ENCODE assay signal across 9 mouse cellular contexts in genomic region chr15:103147422-103147690, GRCm38 (mm10). TPM values are rescaled to one million over a fixed set of nuclear protein-coding genes. Genes with fewer than 3 reads are reported as not detected.
A peak's percentile ranks its signal among the peaks of the same experiment; 100 is the strongest.
DNase-seq lines count a peak whose midpoint lies in the region; ATAC-seq and TF ChIP-seq lines count a peak whose summit lies in the region.
"Had no signal": no experiment of that assay in that cellular context is flagged by ENCODE, and none has a peak within 500 bp of the region (broad histone marks: within the 10 kb centered on the region; RNA-seq: fewer than 3 reads in every experiment).

No protein-coding gene starts in this region.

- no peaks in the 10 kb centered on the region for H3K36me3 ChIP-seq in kidney, postnatal 0 days (ENCODE audit: insufficient read depth, low read length)
- no peaks in the 10 kb centered on the region for H3K36me3 ChIP-seq in forebrain, embryonic 15.5 days
- H3K36me3 ChIP-seq in limb, embryonic 12.5 days: no peaks in the 10 kb centered on the region
- H3K36me3 ChIP-seq in stomach, embryonic 15.5 days: no peaks in the 10 kb centered on the region
- no peaks in the 10 kb centered on the region for H3K36me3 ChIP-seq in lung, postnatal 0 days (ENCODE audit: insufficient read depth, low read length)

- DNase-seq in kidney, postnatal 0 days (ENCODE audit: low spot score): no peak
- DNase-seq in kidney, adult 8-10 months: no peak
- DNase-seq in lung, postnatal 0 days (ENCODE audit: low spot score): no peak
- DNase-seq in kidney, postnatal 25 days: no peak
- DNase-seq: thymus, postnatal 25 days had no signal

- no peaks in the 10 kb centered on the region for H3K9me3 ChIP-seq in kidney, postnatal 0 days (replicated peaks; ENCODE audit: low read length)
- H3K9me3 ChIP-seq in forebrain, embryonic 15.5 days: no peaks in the 10 kb centered on the region
- H3K9me3 ChIP-seq in limb, embryonic 12.5 days: no peaks in the 10 kb centered on the region
- H3K9me3 ChIP-seq in stomach, embryonic 15.5 days: no peaks in the 10 kb centered on the region
- no peaks in the 10 kb centered on the region for H3K9me3 ChIP-seq in lung, postnatal 0 days (ENCODE audit: low read length)

- no peak overlapping the region for H3K27ac ChIP-seq in kidney, postnatal 0 days
- H3K27ac ChIP-seq in forebrain, embryonic 15.5 days (replicated peaks): peak overlapping the region; percentile 68
- no peak overlapping the region for H3K27ac ChIP-seq in limb, embryonic 12.5 days
- H3K27ac ChIP-seq in stomach, embryonic 15.5 days: no peak overlapping the region
- H3K27ac ChIP-seq in lung, postnatal 0 days (ENCODE audit: low read length): no peak overlapping the region
- H3K27ac ChIP-seq: gastrocnemius, adult 2 months had no signal

- ATAC-seq in kidney, postnatal 0 days (replicated peaks; ENCODE audit: low FRiP score, low read depth): no peak
- ATAC-seq in forebrain, embryonic 15.5 days (replicated peaks): peak; percentile 21; the same call in 1 of the 2 replicates
- ATAC-seq in limb, embryonic 12.5 days (ENCODE audit: insufficient number of reproducible peaks, insufficient read depth, low FRiP score, low TSS enrichment, low read depth): no peak
- no peak for ATAC-seq in stomach, embryonic 15.5 days (ENCODE audit: insufficient read depth, low FRiP score, low read depth)
- ATAC-seq in lung, postnatal 0 days: no peak

- WGBS in kidney, postnatal 0 days: 18% methylated on average over 3 of the region's 3 CpGs
- WGBS in forebrain, embryonic 15.5 days: 5% methylated on average over 3 of the region's 3 CpGs
- 29% methylated on average over 3 of the region's 3 CpGs for WGBS in limb, embryonic 12.5 days
- 28% methylated on average over 3 of the region's 3 CpGs for WGBS in stomach, embryonic 15.5 days
- WGBS in lung, postnatal 0 days: 20% methylated on average over 3 of the region's 3 CpGs

- TF ChIP-seq CTCF in kidney, postnatal 0 days (IDR thresholded peaks at IDR 0.05; ENCODE audit: low read depth): no peak
- TF ChIP-seq CTCF in lung, postnatal 0 days (IDR thresholded peaks at IDR 0.05): no peak

- H3K4me3 ChIP-seq in kidney, postnatal 0 days (replicated peaks; ENCODE audit: low read depth, low read length): no peak overlapping the region
- peak overlapping the region; percentile 44 for H3K4me3 ChIP-seq in forebrain, embryonic 15.5 days
- peak overlapping the region; percentile 46 for H3K4me3 ChIP-seq in limb, embryonic 12.5 days (replicated peaks)
- peak overlapping the region; percentile 44; the same call in 1 of the 2 replicates for H3K4me3 ChIP-seq in stomach, embryonic 15.5 days (replicated peaks)
- no peak overlapping the region for H3K4me3 ChIP-seq in lung, postnatal 0 days (ENCODE audit: low read depth, low read length)

- H3K27me3 ChIP-seq in kidney, postnatal 0 days (ENCODE audit: insufficient read depth, low read length): 0 out of 2 replicates have a peak, but pooled peaks cover 6% of the 10 kb centered on the region
- peaks cover 24% of the 10 kb centered on the region for H3K27me3 ChIP-seq in forebrain, embryonic 15.5 days
- peaks cover 76% of the 10 kb centered on the region for H3K27me3 ChIP-seq in limb, embryonic 12.5 days
- peaks cover 36% of the 10 kb centered on the region for H3K27me3 ChIP-seq in stomach, embryonic 15.5 days (replicated peaks)
- H3K27me3 ChIP-seq in lung, postnatal 0 days (replicated peaks; ENCODE audit: insufficient read depth, low read length): peaks cover 29% of the 10 kb centered on the region

- H3K4me1 ChIP-seq in kidney, postnatal 0 days (replicated peaks; ENCODE audit: insufficient read depth, low read length): peaks cover 4% of the 10 kb centered on the region; the same call in 1 of the 2 replicates
- H3K4me1 ChIP-seq in forebrain, embryonic 15.5 days: peaks cover 26% of the 10 kb centered on the region
- peaks cover 9% of the 10 kb centered on the region for H3K4me1 ChIP-seq in limb, embryonic 12.5 days (replicated peaks)
- H3K4me1 ChIP-seq in stomach, embryonic 15.5 days: peaks cover 12% of the 10 kb centered on the region; the same call in 1 of the 2 replicates
- no peaks in the 10 kb centered on the region; the same call in 1 of the 2 replicates for H3K4me1 ChIP-seq in lung, postnatal 0 days (ENCODE audit: insufficient read depth, low read depth, low read length)

- peak overlapping the region; percentile 90 for H3K4me2 ChIP-seq in kidney, postnatal 0 days (ENCODE audit: low read length)
- peak overlapping the region; percentile 95 for H3K4me2 ChIP-seq in forebrain, embryonic 15.5 days (replicated peaks)
- peak overlapping the region; percentile 84 for H3K4me2 ChIP-seq in limb, embryonic 12.5 days
- H3K4me2 ChIP-seq in stomach, embryonic 15.5 days: peak overlapping the region; percentile 92
- H3K4me2 ChIP-seq in lung, postnatal 0 days (replicated peaks; ENCODE audit: low read depth, low read length): no peak overlapping the region

- no peak for TF ChIP-seq EP300 in lung, postnatal 0 days (IDR thresholded peaks at IDR 0.05)

- H3K9ac ChIP-seq in kidney, postnatal 0 days (ENCODE audit: low read depth, low read length): 0 out of 2 replicates have a peak overlapping the region, but pooled peaks have one; percentile 56
- H3K9ac ChIP-seq in forebrain, embryonic 15.5 days (replicated peaks): 0 out of 2 replicates have a peak overlapping the region, but pooled peaks have one; percentile 60
- no peak overlapping the region; the same call in 1 of the 2 replicates for H3K9ac ChIP-seq in limb, embryonic 12.5 days (replicated peaks)
- no peak overlapping the region for H3K9ac ChIP-seq in stomach, embryonic 15.5 days
- H3K9ac ChIP-seq in lung, postnatal 0 days (replicated peaks; ENCODE audit: low read depth): no peak overlapping the region

RNA-seq across cellular contexts. Expression of gene Smug1, which starts 19.5 kb away (rescaled TPM):
- polyA plus RNA-seq in kidney, postnatal 0 days (2015; fragmentation: Nextera tagmentation; extraction: Ambion mirVana): 13.0 TPM in 2 replicates
- 24.7 and 26.8 TPM in 2 replicates for polyA plus RNA-seq in forebrain, embryonic 15.5 days (2015; fragmentation: Nextera tagmentation; extraction: Ambion mirVana)
- 14.6 and 15.2 TPM in 2 replicates for polyA plus RNA-seq in limb, embryonic 12.5 days (2016; fragmentation: Nextera tagmentation; extraction: Ambion mirVana)
- 18.3 and 21.6 TPM in 2 replicates for polyA plus RNA-seq in stomach, embryonic 15.5 days (2015; fragmentation: Nextera tagmentation; extraction: Ambion mirVana)
- polyA plus RNA-seq in lung, postnatal 0 days (2015; fragmentation: Nextera tagmentation; extraction: Ambion mirVana): 10.5 and 12.2 TPM in 2 replicates

Comparison
In these comparisons a context has a peak if more than half of its experiments do, and no peak if none do; other contexts are left out.
1. H3K4me3 ChIP-seq: peak in forebrain, embryonic 15.5 days (single experiment), limb, embryonic 12.5 days (single experiment) and stomach, embryonic 15.5 days (single experiment); none in kidney, postnatal 0 days (single experiment) and lung, postnatal 0 days (single experiment).
2. H3K9ac ChIP-seq: peak in kidney, postnatal 0 days (single experiment) and forebrain, embryonic 15.5 days (single experiment); none in limb, embryonic 12.5 days (single experiment), stomach, embryonic 15.5 days (single experiment) and lung, postnatal 0 days (single experiment).